Mouse (Mus musculus): ENCODE data around the gene Lrrc74b.

The Lrrc74b gene

GRCm38 (mm10) chr16:17496499-17497305, 64.3 kb downstream of the Lrrc74b start:
- peak; percentile 75 for ATAC-seq (ENCODE audit: low TSS enrichment)
